Mouse (Mus musculus) testis, adult 2 months (tissue): ENCODE results near the gene Pmel.

Experiments used
- CTCF ChIP-seq: fragments of 200-500 bp; IDR thresholded peaks from 2 replicates; pipeline ENCODE4 v1.5.1; 2012; ENCODE audit warnings: low read depth, mild to moderate bottlenecking, inconsistent platforms, low read length, moderate library complexity; ENCODE audit not compliant: control insufficient read depth, insufficient read depth, insufficient replicate concordance
- POLR2A ChIP-seq: fragments of 200-500 bp; IDR thresholded peaks from 2 replicates; pipeline ENCODE4 v1.6.1; 2012; ENCODE audit warnings: low read depth, mild to moderate bottlenecking, inconsistent platforms, low read length, moderate library complexity; ENCODE audit not compliant: control insufficient read depth

- no peak for TF ChIP-seq CTCF
- TF ChIP-seq POLR2A: no peak
Observed at GRCm38 (mm10) chr10:128665806-128666205, 38.2 kb upstream of the Pmel start.
